Mouse (Mus musculus): ENCODE data around the gene Lpar1.

DNA sequence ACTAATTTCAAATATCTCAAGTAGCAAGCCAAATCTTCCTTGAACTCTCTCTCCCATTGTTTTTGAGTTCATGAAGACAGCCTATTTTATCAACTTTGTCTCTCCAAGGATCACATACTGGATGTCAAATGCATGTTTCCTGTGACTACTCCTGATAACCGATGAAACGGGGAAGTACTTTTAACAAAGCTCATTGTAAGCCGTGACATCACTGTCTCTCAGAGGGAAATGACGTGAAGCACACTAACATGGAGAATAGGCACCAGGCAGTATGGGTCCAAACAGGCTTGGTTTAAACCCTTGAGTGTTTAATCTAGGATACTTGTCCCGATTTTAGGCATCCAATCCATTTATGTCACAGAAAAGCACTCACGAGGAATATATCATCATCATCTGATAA, 17.9 kb downstream of the Lpar1 start:
- no peak for TF ChIP-seq CTCF (IDR thresholded peaks at IDR 0.05; ENCODE audit: low read depth, low read length)
- TF ChIP-seq POLR2AphosphoS5 (IDR thresholded peaks at IDR 0.05; ENCODE audit: insufficient replicate concordance, low read depth, low read length): no peak
- TF ChIP-seq GATA1 (IDR thresholded peaks at IDR 0.05; ENCODE audit: borderline replicate concordance, low read length): no peak
- no peak for TF ChIP-seq GATA2 (IDR thresholded peaks at IDR 0.05; ENCODE audit: borderline replicate concordance, low read depth, low read length)

Data from G1E (cell line).